Mouse (Mus musculus): ENCODE results near the gene Rtl6.
A peak's percentile ranks its signal among the peaks of the same experiment; 100 is the strongest.

The Rtl6 gene

GRCm38 (mm10) chr15:84537117-84537516 lies 20.5 kb downstream of the Rtl6 start:
- DNase-seq (ENCODE audit: low spot score in 2 of 2): no peak

- DNase-seq (ENCODE audit: low spot score in 2 of 2): no peak
Observed at GRCm38 (mm10) chr15:84536611-84537010, 21.0 kb downstream of the Rtl6 start.

GRCm38 (mm10) chr15:84535953-84536352 lies 21.7 kb downstream of the Rtl6 start:
- DNase-seq (ENCODE audit: low spot score in 2 of 2): no peak

- no peak for DNase-seq (ENCODE audit: low spot score in 2 of 2)
Observed at GRCm38 (mm10) chr15:84532211-84532610, 25.4 kb downstream of the Rtl6 start.

GRCm38 (mm10) chr15:84531535-84531934 lies 26.1 kb downstream of the Rtl6 start:
- no peak for DNase-seq (ENCODE audit: low spot score in 2 of 2)

- no peak for DNase-seq (ENCODE audit: low spot score in 2 of 2)
Observed at GRCm38 (mm10) chr15:84526921-84527320, 30.7 kb downstream of the Rtl6 start.

GRCm38 (mm10) chr15:84525222-84525883 lies 32.3 kb downstream of the Rtl6 start:
- no peak for DNase-seq (ENCODE audit: low spot score in 2 of 2)

GRCm38 (mm10) chr15:84522953-84523689 lies 34.5 kb downstream of the Rtl6 start:
- DNase-seq (ENCODE audit: low spot score in 2 of 2): no peak

- no peak for DNase-seq (ENCODE audit: low spot score in 2 of 2)
Observed at GRCm38 (mm10) chr15:84521486-84521885, 36.1 kb downstream of the Rtl6 start.

GRCm38 (mm10) chr15:84518540-84518939 lies 39.1 kb downstream of the Rtl6 start:
- no peak for DNase-seq (ENCODE audit: low spot score in 2 of 2)

GRCm38 (mm10) chr15:84512626-84513296 lies 44.9 kb downstream of the Rtl6 start:
- DNase-seq (ENCODE audit: low spot score in 2 of 2): no peak

GRCm38 (mm10) chr15:84509981-84510380 lies 47.6 kb downstream of the Rtl6 start:
- peak; percentile 31 to 52 for DNase-seq (ENCODE audit: low spot score in 2 of 2)

GRCm38 (mm10) chr15:84509161-84509560 lies 48.5 kb downstream of the Rtl6 start:
- DNase-seq (ENCODE audit: low spot score in 2 of 2): no peak

- peak; percentile 57 to 60 for DNase-seq (ENCODE audit: low spot score in 2 of 2)
Observed at GRCm38 (mm10) chr15:84506026-84506425, 51.6 kb downstream of the Rtl6 start.

- no peak for DNase-seq (ENCODE audit: low spot score in 2 of 2)
Observed at GRCm38 (mm10) chr15:84504895-84505294, 52.7 kb downstream of the Rtl6 start.

All from frontal cortex, postnatal 14 days (tissue).